Mouse (Mus musculus) frontal cortex, adult 2 months (tissue): Measurements from ENCODE around the gene Wscd1. TPM values are rescaled to one million over a fixed set of nuclear protein-coding genes. Genes with fewer than 3 reads are reported as not detected.

Experiments
- DNase-seq, 2 experiments: peaks; one replicate each; pipeline ENCODE4 v3.0.0; 2022; ENCODE audit warnings: low spot score in 1 of 2; ENCODE audit errors: extremely low spot score in 1 of 2
- polyA plus RNA-seq: library from polyadenylated mRNA; depleted of rRNA; stranded (reverse); fragments of >200 nt; gene quantifications from 2 replicates; pipeline ENCODE4 v1.2.3, GENCODE M21; 2012

Gene Wscd1
- polyA plus RNA-seq, 1 experiment, result 64.2 TPM

GRCm38 (mm10) chr11:71767726-71768125, 18.0 kb downstream of the Wscd1 start:
- DNase-seq, result no peak

- DNase-seq, result no peak
Measured at GRCm38 (mm10) chr11:71769744-71770143, 20.0 kb downstream of the Wscd1 start.

- DNase-seq, result peak; percentile 44 to 52
Measured at GRCm38 (mm10) chr11:71770479-71770878, 20.8 kb downstream of the Wscd1 start.

- DNase-seq, result peak; percentile 58 to 74
Measured at GRCm38 (mm10) chr11:71771074-71771473, 21.4 kb downstream of the Wscd1 start.

GRCm38 (mm10) chr11:71772056-71772455, 22.3 kb downstream of the Wscd1 start:
- DNase-seq, result no peak

- no peak for DNase-seq
Measured at GRCm38 (mm10) chr11:71772802-71773201, 23.1 kb downstream of the Wscd1 start.

- peak; percentile 49 to 71 for DNase-seq
Measured at GRCm38 (mm10) chr11:71773986-71774767, 24.5 kb downstream of the Wscd1 start.

GRCm38 (mm10) chr11:71775056-71775455, 25.3 kb downstream of the Wscd1 start:
- no peak for DNase-seq

GRCm38 (mm10) chr11:71779642-71780041, 29.9 kb downstream of the Wscd1 start:
- DNase-seq, result no peak

GRCm38 (mm10) chr11:71781737-71782354, 32.1 kb downstream of the Wscd1 start:
- DNase-seq, result no peak

GRCm38 (mm10) chr11:71785499-71785898, 35.8 kb downstream of the Wscd1 start:
- DNase-seq, result no peak

- DNase-seq, result no peak
Measured at GRCm38 (mm10) chr11:71788209-71788608, 38.5 kb downstream of the Wscd1 start.

GRCm38 (mm10) chr11:71790227-71790626, 40.5 kb downstream of the Wscd1 start:
- no peak for DNase-seq

- DNase-seq, result no peak
Measured at GRCm38 (mm10) chr11:71799206-71799605, 49.5 kb downstream of the Wscd1 start.

GRCm38 (mm10) chr11:71808521-71808920, 58.8 kb downstream of the Wscd1 start:
- no peak for DNase-seq

GRCm38 (mm10) chr11:71811828-71812227, 62.1 kb downstream of the Wscd1 start:
- no peak for DNase-seq

- DNase-seq, result peak in 1 of 2 experiments; percentile 64
Measured at GRCm38 (mm10) chr11:71812921-71813320, 63.2 kb downstream of the Wscd1 start.

- DNase-seq, result peak in 1 of 2 experiments; percentile 14
Measured at GRCm38 (mm10) chr11:71814511-71814910, 64.8 kb downstream of the Wscd1 start.

- DNase-seq, result no peak
Measured at GRCm38 (mm10) chr11:71815326-71815725, 65.6 kb downstream of the Wscd1 start.

GRCm38 (mm10) chr11:71816918-71817317, 67.2 kb downstream of the Wscd1 start:
- no peak for DNase-seq

GRCm38 (mm10) chr11:71817341-71817740, 67.6 kb downstream of the Wscd1 start:
- DNase-seq, result no peak

- DNase-seq, result no peak
Measured at GRCm38 (mm10) chr11:71818111-71818510, 68.4 kb downstream of the Wscd1 start.
